Mouse (Mus musculus) heart, embryonic 13.5 days (tissue): ENCODE measurements around the gene Abca5. TPM values are rescaled to one million over a fixed set of nuclear protein-coding genes. Genes with fewer than 3 reads are reported as not detected.

Source experiments
- ATAC-seq: fragments of 200-750 bp; cut with Nextera tagmentation; 2 replicates; pipeline ENCODE4 v1.8.0; 2017; ENCODE audit warnings: moderate TSS enrichment; ENCODE audit not compliant: insufficient number of reproducible peaks, low FRiP score, low TSS enrichment; ENCODE audit errors: extremely low read depth
- H3K27ac ChIP-seq: fragments of 300-500 bp; sonication (generic); replicated peaks from 2 replicates; pipeline ENCODE4 v1.5.1; 2015; ENCODE audit warnings: moderate library complexity, mild to moderate bottlenecking, inconsistent platforms
- H3K27me3 ChIP-seq: fragments of 300-500 bp; sonication (generic); replicated peaks from 2 replicates; pipeline ENCODE4 v1.6.1; 2015; ENCODE audit warnings: mild to moderate bottlenecking, inconsistent platforms
- H3K36me3 ChIP-seq: fragments of 300-500 bp; sonication (generic); 2 replicates; pipeline ENCODE4 v1.6.1; 2015; ENCODE audit warnings: mild to moderate bottlenecking, inconsistent platforms
- H3K4me1 ChIP-seq: fragments of 300-500 bp; sonication (generic); 2 replicates; pipeline ENCODE4 v1.6.1; 2015; ENCODE audit warnings: inconsistent platforms
- H3K4me2 ChIP-seq: fragments of 300-500 bp; sonication (generic); 2 replicates; pipeline ENCODE4 v1.6.1; 2015; ENCODE audit warnings: inconsistent platforms, mild to moderate bottlenecking, moderate library complexity
- H3K4me3 ChIP-seq: fragments of 300-500 bp; sonication (generic); 2 replicates; pipeline ENCODE4 v1.5.1; 2015; ENCODE audit warnings: moderate library complexity, mild to moderate bottlenecking, inconsistent platforms
- H3K9ac ChIP-seq: fragments of 300-500 bp; sonication (generic); 2 replicates; pipeline ENCODE4 v1.6.1; 2015; ENCODE audit warnings: inconsistent platforms, mild to moderate bottlenecking, moderate library complexity
- H3K9me3 ChIP-seq: fragments of 300-500 bp; sonication (generic); 2 replicates; pipeline ENCODE4 v1.6.1; 2016; ENCODE audit warnings: inconsistent platforms
- WGBS: fragments of 180-500 bp; shearing (Covaris S2); methylation state at CpG from one replicate; pipeline ENCODE4 v1.1.7; 2015; ENCODE audit warnings: mixed read lengths; 5-methylcytosine and 5-hydroxymethylcytosine counted together
- polyA plus RNA-seq: library from polyadenylated mRNA; unstranded; fragments of >200 nt; fragmentation: Nextera tagmentation; extraction: Ambion mirVana; gene quantifications from 2 replicates; pipeline ENCODE4 v1.2.1, GENCODE M21; 2015

The Abca5 gene
- 1.8 and 1.9 TPM in 2 replicates for polyA plus RNA-seq

- WGBS, result under 1% methylated on average over 95 of the region's 95 CpGs
- Histone ChIP-seq H3K27me3 (peaks cover 11% of the 10 kb centered on the region), H3K9me3 (no peaks in the 10 kb centered on the region), H3K27ac (peak within 1 kb of the TSS; percentile 32; the same call in 1 of the 2 replicates), H3K4me2 (peak within 1 kb of the TSS; percentile 96), H3K36me3 (no peaks in the 10 kb centered on the region), H3K9ac (peak within 1 kb of the TSS; percentile 85), H3K4me3 (peak within 1 kb of the TSS; percentile 87), H3K4me1 (peaks cover 5% of the 10 kb centered on the region)
- ATAC-seq, result peak; percentile 92
These were observed at the start of gene Abca5 for GRCm38 (mm10) chr11:110337289-110338245. Gene Abca5 (minus strand): TSS chr11:110337716.

- H3K9ac ChIP-seq, result no peak overlapping the region
- H3K4me1 ChIP-seq, result no peaks in the 10 kb centered on the region
- H3K27ac ChIP-seq, result no peak overlapping the region
- H3K36me3 ChIP-seq, result no peaks in the 10 kb centered on the region
- no peaks in the 10 kb centered on the region for H3K27me3 ChIP-seq
- H3K9me3 ChIP-seq, result no peaks in the 10 kb centered on the region
- 78% methylated on average over 2 of the region's 2 CpGs for WGBS
- H3K4me2 ChIP-seq, result no peak overlapping the region
- no peak for ATAC-seq
- no peak overlapping the region for H3K4me3 ChIP-seq
These were observed 48.0 kb upstream of the Abca5 start for GRCm38 (mm10) chr11:110385487-110385886.

- Histone ChIP-seq H3K27ac (no peak overlapping the region), H3K27me3 (no peaks in the 10 kb centered on the region), H3K9me3 (no peaks in the 10 kb centered on the region), H3K9ac (no peak overlapping the region; the same call in 1 of the 2 replicates), H3K36me3 (no peaks in the 10 kb centered on the region), H3K4me1 (peaks cover 6% of the 10 kb centered on the region), H3K4me2 (peak overlapping the region; percentile 83), H3K4me3 (peak overlapping the region; percentile 48)
- no peak for ATAC-seq
- WGBS, result 32% methylated on average over 15 of the region's 15 CpGs
These were observed 42.8 kb upstream of the Abca5 start for GRCm38 (mm10) chr11:110380310-110380668.

GRCm38 (mm10) chr11:110379661-110380309 lies 42.3 kb upstream of the Abca5 start:
- peak overlapping the region; percentile 83 for H3K4me2 ChIP-seq
- no peaks in the 10 kb centered on the region for H3K27me3 ChIP-seq
- 10% methylated on average over 20 of the region's 20 CpGs for WGBS
- no peaks in the 10 kb centered on the region for H3K9me3 ChIP-seq
- H3K27ac ChIP-seq, result 0 out of 2 replicates have a peak overlapping the region, but pooled peaks have one; percentile 31
- peak overlapping the region; percentile 76 for H3K9ac ChIP-seq
- H3K36me3 ChIP-seq, result no peaks in the 10 kb centered on the region
- peak; percentile 61; the same call in 1 of the 2 replicates for ATAC-seq
- peaks cover 6% of the 10 kb centered on the region for H3K4me1 ChIP-seq
- H3K4me3 ChIP-seq, result peak overlapping the region; percentile 48

- Histone ChIP-seq H3K4me1 (peaks cover 7% of the 10 kb centered on the region), H3K27ac (no peak overlapping the region), H3K27me3 (no peaks in the 10 kb centered on the region), H3K4me2 (no peak overlapping the region), H3K9me3 (no peaks in the 10 kb centered on the region), H3K9ac (no peak overlapping the region), H3K4me3 (no peak overlapping the region), H3K36me3 (no peaks in the 10 kb centered on the region)
- ATAC-seq, result no peak
- WGBS, result 81% methylated on average over 9 of the region's 9 CpGs
These were observed 36.5 kb upstream of the Abca5 start for GRCm38 (mm10) chr11:110374036-110374435.

- WGBS, result 66% methylated on average over 15 of the region's 15 CpGs
- ATAC-seq, result no peak
- H3K4me3 ChIP-seq, result no peak overlapping the region
These were observed 34.9 kb upstream of the Abca5 start for GRCm38 (mm10) chr11:110372266-110372954.

GRCm38 (mm10) chr11:110371827-110372226 lies 34.3 kb upstream of the Abca5 start:
- peaks cover 9% of the 10 kb centered on the region for H3K4me1 ChIP-seq
- no peaks in the 10 kb centered on the region for H3K27me3 ChIP-seq
- no peak overlapping the region for H3K4me2 ChIP-seq
- H3K9ac ChIP-seq, result no peak overlapping the region
- no peak overlapping the region for H3K27ac ChIP-seq
- WGBS, result 57% methylated on average over 8 of the region's 8 CpGs
- no peaks in the 10 kb centered on the region for H3K9me3 ChIP-seq
- H3K36me3 ChIP-seq, result no peaks in the 10 kb centered on the region
- no peak overlapping the region for H3K4me3 ChIP-seq
- no peak for ATAC-seq

More at GRCm38 (mm10) chr11:110372266-110372954, 34.9 kb upstream of the Abca5 start:
- H3K36me3 ChIP-seq, result no peaks in the 10 kb centered on the region
- H3K9me3 ChIP-seq, result no peaks in the 10 kb centered on the region
- no peak overlapping the region for H3K9ac ChIP-seq
- no peaks in the 10 kb centered on the region for H3K27me3 ChIP-seq
- H3K27ac ChIP-seq, result no peak overlapping the region
- peaks cover 9% of the 10 kb centered on the region for H3K4me1 ChIP-seq
- no peak overlapping the region for H3K4me2 ChIP-seq

GRCm38 (mm10) chr11:110369312-110370019 lies 31.9 kb upstream of the Abca5 start:
- Histone ChIP-seq H3K9ac (peak overlapping the region; percentile 45), H3K36me3 (no peaks in the 10 kb centered on the region), H3K4me2 (peak overlapping the region; percentile 60), H3K4me1 (peaks cover 9% of the 10 kb centered on the region), H3K27me3 (no peaks in the 10 kb centered on the region), H3K27ac (no peak overlapping the region; the same call in 1 of the 2 replicates), H3K9me3 (no peaks in the 10 kb centered on the region), H3K4me3 (peak overlapping the region; percentile 29)
- ATAC-seq, result no peak
- 20% methylated on average over 15 of the region's 15 CpGs for WGBS

- Histone ChIP-seq H3K4me3 (no peak overlapping the region), H3K36me3 (no peaks in the 10 kb centered on the region), H3K9ac (no peak overlapping the region), H3K27me3 (no peaks in the 10 kb centered on the region), H3K4me1 (peaks cover 9% of the 10 kb centered on the region), H3K4me2 (no peak overlapping the region), H3K9me3 (no peaks in the 10 kb centered on the region), H3K27ac (no peak overlapping the region)
- no peak for ATAC-seq
- WGBS, result 85% methylated on average over 13 of the region's 13 CpGs
These were observed 30.1 kb upstream of the Abca5 start for GRCm38 (mm10) chr11:110367638-110368037.

GRCm38 (mm10) chr11:110366902-110367301 lies 29.4 kb upstream of the Abca5 start:
- Histone ChIP-seq H3K9ac (no peak overlapping the region), H3K4me3 (no peak overlapping the region), H3K27ac (no peak overlapping the region), H3K4me1 (peaks cover 9% of the 10 kb centered on the region), H3K4me2 (no peak overlapping the region), H3K36me3 (no peaks in the 10 kb centered on the region), H3K9me3 (no peaks in the 10 kb centered on the region), H3K27me3 (no peaks in the 10 kb centered on the region)
- WGBS, result 64% methylated on average over 3 of the region's 3 CpGs
- ATAC-seq, result no peak
